Mouse (Mus musculus): ENCODE data around the gene St8sia1. TPM values are rescaled to one million over a fixed set of nuclear protein-coding genes. Genes with fewer than 3 reads are reported as not detected.

The St8sia1 gene
- polyA plus RNA-seq, 1 experiment from 2014 or later = 2.3 TPM

- H3K27me3 ChIP-seq (ENCODE audit: insufficient read depth, low read length) = no peaks in the 10 kb centered on the region
- H3K9me3 ChIP-seq (replicated peaks; ENCODE audit: low read length) = no peaks in the 10 kb centered on the region
- DNase-seq (ENCODE audit: low spot score) = peak; percentile 87
- WGBS = 72% methylated on average over 6 of the region's 6 CpGs
- no peak overlapping the region for H3K4me2 ChIP-seq (ENCODE audit: low read length)
- no peaks in the 10 kb centered on the region for H3K36me3 ChIP-seq (ENCODE audit: insufficient read depth, low read length)
- ATAC-seq (replicated peaks; ENCODE audit: low FRiP score, low read depth) = no peak
- peaks cover 8% of the 10 kb centered on the region; the same call in 1 of the 2 replicates for H3K4me1 ChIP-seq (replicated peaks; ENCODE audit: insufficient read depth, low read length)
- no peak overlapping the region for H3K27ac ChIP-seq
- no peak overlapping the region for H3K9ac ChIP-seq (ENCODE audit: low read depth, low read length)
- H3K4me3 ChIP-seq (replicated peaks; ENCODE audit: low read depth, low read length) = no peak overlapping the region
- TF ChIP-seq CTCF (IDR thresholded peaks at IDR 0.05; ENCODE audit: low read depth) = no peak
Measured at GRCm38 (mm10) chr6:142852419-142853377, 111.6 kb downstream of the St8sia1 start.

- Histone ChIP-seq H3K4me3 (replicated peaks; ENCODE audit: low read depth, low read length) (no peak overlapping the region), H3K27ac (no peak overlapping the region), H3K4me1 (replicated peaks; ENCODE audit: insufficient read depth, low read length) (no peaks in the 10 kb centered on the region), H3K27me3 (ENCODE audit: insufficient read depth, low read length) (no peaks in the 10 kb centered on the region), H3K9ac (ENCODE audit: low read depth, low read length) (no peak overlapping the region), H3K36me3 (ENCODE audit: insufficient read depth, low read length) (no peaks in the 10 kb centered on the region), H3K9me3 (replicated peaks; ENCODE audit: low read length) (no peaks in the 10 kb centered on the region), H3K4me2 (ENCODE audit: low read length) (no peak overlapping the region)
- no peak for ATAC-seq (replicated peaks; ENCODE audit: low FRiP score, low read depth)
- TF ChIP-seq CTCF (IDR thresholded peaks at IDR 0.05; ENCODE audit: low read depth) = no peak
- no peak for DNase-seq (ENCODE audit: low spot score)
- 84% methylated on average over 8 of the region's 8 CpGs for WGBS
Measured at GRCm38 (mm10) chr6:142850436-142850835, 113.8 kb downstream of the St8sia1 start.

- H3K9me3 ChIP-seq (replicated peaks; ENCODE audit: low read length) = no peaks in the 10 kb centered on the region
- no peak overlapping the region for H3K4me3 ChIP-seq (replicated peaks; ENCODE audit: low read depth, low read length)
- H3K36me3 ChIP-seq (ENCODE audit: insufficient read depth, low read length) = no peaks in the 10 kb centered on the region
- ATAC-seq (replicated peaks; ENCODE audit: low FRiP score, low read depth) (no peak), DNase-seq (ENCODE audit: low spot score) (no peak)
- no peaks in the 10 kb centered on the region for H3K27me3 ChIP-seq (ENCODE audit: insufficient read depth, low read length)
- H3K4me1 ChIP-seq (replicated peaks; ENCODE audit: insufficient read depth, low read length) = no peaks in the 10 kb centered on the region
- WGBS = 68% methylated on average over 5 of the region's 5 CpGs
- H3K9ac ChIP-seq (ENCODE audit: low read depth, low read length) = no peak overlapping the region
- H3K4me2 ChIP-seq (ENCODE audit: low read length) = no peak overlapping the region
- no peak overlapping the region for H3K27ac ChIP-seq
- TF ChIP-seq CTCF (IDR thresholded peaks at IDR 0.05; ENCODE audit: low read depth) = no peak
Measured at GRCm38 (mm10) chr6:142849326-142849725, 114.9 kb downstream of the St8sia1 start.

DNA sequence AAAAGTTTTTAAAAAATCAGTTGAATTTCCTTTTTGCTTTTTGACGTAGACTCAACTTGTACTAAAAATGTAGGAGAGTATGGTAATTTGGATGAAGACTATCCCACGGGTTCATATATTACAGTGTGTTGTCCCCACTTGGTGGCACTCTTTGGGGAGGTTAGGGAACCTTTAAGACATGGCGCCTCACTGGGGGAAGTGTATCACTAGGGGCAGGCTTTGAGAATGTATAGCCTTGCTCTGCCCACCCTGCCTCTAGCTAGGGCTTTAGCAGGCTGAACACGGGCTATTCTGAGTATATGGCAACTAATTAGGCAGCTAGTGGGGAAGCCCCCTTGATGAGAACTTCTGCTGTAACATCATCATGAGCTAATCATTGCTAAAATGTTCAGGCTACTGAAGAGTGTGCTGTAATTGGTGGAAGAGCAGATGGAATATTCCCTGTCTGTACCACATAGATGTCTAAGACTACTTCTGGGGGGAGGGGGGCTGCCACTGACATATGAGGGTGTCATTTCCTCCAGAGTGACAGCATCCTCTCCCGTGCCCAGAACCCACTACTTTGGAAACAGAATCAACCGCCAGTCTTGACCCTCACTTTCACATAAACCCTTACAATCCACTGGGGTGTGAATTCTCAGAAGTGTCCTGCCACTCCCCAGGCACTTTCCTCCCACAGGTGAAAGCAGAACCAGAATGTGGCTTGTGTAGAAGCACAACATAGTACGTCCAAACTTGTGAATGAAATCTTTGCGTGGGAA, 116.2 kb downstream of the St8sia1 start:
- H3K4me3 ChIP-seq (replicated peaks; ENCODE audit: low read depth, low read length) = no peak overlapping the region
- H3K36me3 ChIP-seq (ENCODE audit: insufficient read depth, low read length) = no peaks in the 10 kb centered on the region
- 76% methylated on average over 8 of the region's 8 CpGs for WGBS
- DNase-seq (ENCODE audit: low spot score) (no peak), ATAC-seq (replicated peaks; ENCODE audit: low FRiP score, low read depth) (no peak)
- H3K4me1 ChIP-seq (replicated peaks; ENCODE audit: insufficient read depth, low read length) = no peaks in the 10 kb centered on the region
- no peak overlapping the region for H3K9ac ChIP-seq (ENCODE audit: low read depth, low read length)
- TF ChIP-seq CTCF (IDR thresholded peaks at IDR 0.05; ENCODE audit: low read depth) = no peak
- no peak overlapping the region for H3K4me2 ChIP-seq (ENCODE audit: low read length)
- no peak overlapping the region for H3K27ac ChIP-seq
- no peaks in the 10 kb centered on the region for H3K27me3 ChIP-seq (ENCODE audit: insufficient read depth, low read length)
- no peaks in the 10 kb centered on the region for H3K9me3 ChIP-seq (replicated peaks; ENCODE audit: low read length)

GRCm38 (mm10) chr6:142846855-142847254, 117.4 kb downstream of the St8sia1 start:
- no peak for ATAC-seq (replicated peaks; ENCODE audit: low FRiP score, low read depth)
- WGBS = 93% methylated on average over 4 of the region's 4 CpGs

GRCm38 (mm10) chr6:142845066-142845465, 119.2 kb downstream of the St8sia1 start:
- ATAC-seq (replicated peaks; ENCODE audit: low FRiP score, low read depth) (no peak), DNase-seq (ENCODE audit: low spot score) (no peak)
- H3K9ac ChIP-seq (ENCODE audit: low read depth, low read length) = no peak overlapping the region
- H3K4me2 ChIP-seq (ENCODE audit: low read length) = no peak overlapping the region
- H3K27ac ChIP-seq = no peak overlapping the region
- no peaks in the 10 kb centered on the region for H3K36me3 ChIP-seq (ENCODE audit: insufficient read depth, low read length)
- H3K4me3 ChIP-seq (replicated peaks; ENCODE audit: low read depth, low read length) = no peak overlapping the region
- no peaks in the 10 kb centered on the region for H3K27me3 ChIP-seq (ENCODE audit: insufficient read depth, low read length)
- 87% methylated on average over 4 of the region's 4 CpGs for WGBS
- no peaks in the 10 kb centered on the region for H3K9me3 ChIP-seq (replicated peaks; ENCODE audit: low read length)
- H3K4me1 ChIP-seq (replicated peaks; ENCODE audit: insufficient read depth, low read length) = no peaks in the 10 kb centered on the region
- TF ChIP-seq CTCF (IDR thresholded peaks at IDR 0.05; ENCODE audit: low read depth) = no peak

More at GRCm38 (mm10) chr6:142846855-142847254, 117.4 kb downstream of the St8sia1 start:
- no peak overlapping the region for H3K4me2 ChIP-seq (ENCODE audit: low read length)
- no peak for TF ChIP-seq CTCF (IDR thresholded peaks at IDR 0.05; ENCODE audit: low read depth)
- H3K4me3 ChIP-seq (replicated peaks; ENCODE audit: low read depth, low read length) = no peak overlapping the region
- H3K36me3 ChIP-seq (ENCODE audit: insufficient read depth, low read length) = no peaks in the 10 kb centered on the region
- H3K9ac ChIP-seq (ENCODE audit: low read depth, low read length) = no peak overlapping the region
- DNase-seq (ENCODE audit: low spot score) = no peak
- H3K27me3 ChIP-seq (ENCODE audit: insufficient read depth, low read length) = no peaks in the 10 kb centered on the region
- no peaks in the 10 kb centered on the region for H3K9me3 ChIP-seq (replicated peaks; ENCODE audit: low read length)
- no peaks in the 10 kb centered on the region for H3K4me1 ChIP-seq (replicated peaks; ENCODE audit: insufficient read depth, low read length)
- H3K27ac ChIP-seq = no peak overlapping the region

Measured in kidney, postnatal 0 days (tissue).